Mouse (Mus musculus) heart, adult 2 months (tissue): ENCODE results near the gene 4930544D05Rik.

Experiments
- CTCF ChIP-seq: fragments of 200-600 bp; IDR thresholded peaks from 2 replicates; pipeline ENCODE4 v1.8.1; 2022; ENCODE audit warnings: antibody characterized with exemption, mild to moderate bottlenecking, moderate library complexity
- POLR2A ChIP-seq: fragments of 200-500 bp; IDR thresholded peaks from 2 replicates; pipeline ENCODE4 v1.6.1; 2011; ENCODE audit warnings: mild to moderate bottlenecking, low read depth, low read length, control low read depth; ENCODE audit not compliant: insufficient read depth

GRCm38 (mm10) chr11:70615516-70616093 lies at the start of gene 4930544D05Rik:
- TF ChIP-seq CTCF (no peak), POLR2A (no peak)
